Mouse (Mus musculus): ENCODE results near the gene Acyp1. TPM values are rescaled to one million over a fixed set of nuclear protein-coding genes. Genes with fewer than 3 reads are reported as not detected.

The Acyp1 gene
- 46.1 and 81.3 TPM in 2 replicates for total RNA-seq (2017)

GRCm38 (mm10) chr12:85287809-85288485, at the start of gene Acyp1:
Acyp1 (minus strand) TSS chr12:85288438.
- peak; percentile 22; the same call in 1 of the 2 replicates for ATAC-seq (replicated peaks; ENCODE audit: low read depth, poor library complexity, severe bottlenecking)

GRCm38 (mm10) chr12:85337567-85338311, 49.5 kb upstream of the Acyp1 start:
- no peak for ATAC-seq (replicated peaks; ENCODE audit: low read depth, poor library complexity, severe bottlenecking)

- ATAC-seq (replicated peaks; ENCODE audit: low read depth, poor library complexity, severe bottlenecking): no peak
Observed at GRCm38 (mm10) chr12:85330153-85330552, 41.9 kb upstream of the Acyp1 start.

- no peak for ATAC-seq (replicated peaks; ENCODE audit: low read depth, poor library complexity, severe bottlenecking)
Observed at GRCm38 (mm10) chr12:85308651-85309050, 20.4 kb upstream of the Acyp1 start.

- peak; percentile 87 for ATAC-seq (replicated peaks; ENCODE audit: low read depth, poor library complexity, severe bottlenecking)
Observed at GRCm38 (mm10) chr12:85305247-85305892, 17.1 kb upstream of the Acyp1 start.

GRCm38 (mm10) chr12:85304725-85305124, 16.5 kb upstream of the Acyp1 start:
- peak; percentile 37; the same call in 1 of the 2 replicates for ATAC-seq (replicated peaks; ENCODE audit: low read depth, poor library complexity, severe bottlenecking)

- no peak for ATAC-seq (replicated peaks; ENCODE audit: low read depth, poor library complexity, severe bottlenecking)
Observed at GRCm38 (mm10) chr12:85303256-85303655, 15.0 kb upstream of the Acyp1 start.

GRCm38 (mm10) chr12:85298835-85299180, 10.6 kb upstream of the Acyp1 start:
- no peak for ATAC-seq (replicated peaks; ENCODE audit: low read depth, poor library complexity, severe bottlenecking)

- ATAC-seq (replicated peaks; ENCODE audit: low read depth, poor library complexity, severe bottlenecking): no peak
Observed at GRCm38 (mm10) chr12:85298127-85298834, 10.0 kb upstream of the Acyp1 start.

GRCm38 (mm10) chr12:85297345-85297997, 9.2 kb upstream of the Acyp1 start:
- no peak for ATAC-seq (replicated peaks; ENCODE audit: low read depth, poor library complexity, severe bottlenecking)

- no peak for ATAC-seq (replicated peaks; ENCODE audit: low read depth, poor library complexity, severe bottlenecking)
Observed at GRCm38 (mm10) chr12:85296915-85297314, 8.7 kb upstream of the Acyp1 start.

GRCm38 (mm10) chr12:85295506-85295905, 7.3 kb upstream of the Acyp1 start:
- no peak for ATAC-seq (replicated peaks; ENCODE audit: low read depth, poor library complexity, severe bottlenecking)

- ATAC-seq (replicated peaks; ENCODE audit: low read depth, poor library complexity, severe bottlenecking): no peak
Observed at GRCm38 (mm10) chr12:85292906-85293305, 4.7 kb upstream of the Acyp1 start.

- ATAC-seq (replicated peaks; ENCODE audit: low read depth, poor library complexity, severe bottlenecking): no peak
Observed at GRCm38 (mm10) chr12:85292288-85292687, 4.0 kb upstream of the Acyp1 start.

- ATAC-seq (replicated peaks; ENCODE audit: low read depth, poor library complexity, severe bottlenecking): no peak
Observed at GRCm38 (mm10) chr12:85291541-85291940, 3.3 kb upstream of the Acyp1 start.

GRCm38 (mm10) chr12:85290633-85291032, 2.4 kb upstream of the Acyp1 start:
- no peak for ATAC-seq (replicated peaks; ENCODE audit: low read depth, poor library complexity, severe bottlenecking)

GRCm38 (mm10) chr12:85289157-85290000, 1.1 kb upstream of the Acyp1 start:
- no peak for ATAC-seq (replicated peaks; ENCODE audit: low read depth, poor library complexity, severe bottlenecking)

GRCm38 (mm10) chr12:85288486-85289156, 383 bp upstream of the Acyp1 start, which contains the start of gene Zc2hc1c:
Zc2hc1c (plus strand) TSS chr12:85288591.
- peak; percentile 72 for ATAC-seq (replicated peaks; ENCODE audit: low read depth, poor library complexity, severe bottlenecking)
